Mouse (Mus musculus) CD4-positive, CD25-positive, alpha-beta regulatory T cell, adult 4 months (primary cell): ENCODE measurements around the gene Cdc42se1. TPM values are rescaled to one million over a fixed set of nuclear protein-coding genes. Genes with fewer than 3 reads are reported as not detected.

Experiments used
- ATAC-seq: one replicate; pipeline ENCODE4 v1.8.0; 2017
- polyA plus RNA-seq, 2 experiments: library from polyadenylated mRNA; unstranded; fragments of 100-300 nt; shearing (Covaris generic); gene quantifications; one replicate each; pipeline ENCODE4 v1.2.1; 2017

Gene Cdc42se1
- polyA plus RNA-seq, 2 experiments from 2014 or later = 218 to 256 TPM

- no peak for ATAC-seq
Observed at GRCm38 (mm10) chr3:95224295-95224694, 4.2 kb upstream of the Cdc42se1 start.

- ATAC-seq = no peak
Observed at GRCm38 (mm10) chr3:95227214-95227613, 1.3 kb upstream of the Cdc42se1 start.

GRCm38 (mm10) chr3:95228894-95229780 lies 605 bp downstream of the Cdc42se1 start:
- ATAC-seq = peak; percentile 10

- ATAC-seq = no peak
Observed at GRCm38 (mm10) chr3:95229781-95230494, 1.4 kb downstream of the Cdc42se1 start.

- no peak for ATAC-seq
Observed at GRCm38 (mm10) chr3:95230495-95231297, 2.2 kb downstream of the Cdc42se1 start.

- ATAC-seq = peak; percentile 28
Observed at GRCm38 (mm10) chr3:95231298-95232221, 3.0 kb downstream of the Cdc42se1 start, which contains the start of gene Mllt11. Gene Mllt11, minus strand, starts transcription at chr3:95232171.

- ATAC-seq = no peak
Observed at GRCm38 (mm10) chr3:95232771-95233170, 4.2 kb downstream of the Cdc42se1 start.

GRCm38 (mm10) chr3:95233303-95233980 lies 4.9 kb downstream of the Cdc42se1 start:
- ATAC-seq = no peak

- no peak for ATAC-seq
Observed at GRCm38 (mm10) chr3:95235386-95236301, 7.1 kb downstream of the Cdc42se1 start.

- no peak for ATAC-seq
Observed at GRCm38 (mm10) chr3:95237541-95238099, 9.1 kb downstream of the Cdc42se1 start.

GRCm38 (mm10) chr3:95239022-95239421 lies 10.5 kb downstream of the Cdc42se1 start:
- ATAC-seq = no peak

GRCm38 (mm10) chr3:95239971-95240370 lies 11.4 kb downstream of the Cdc42se1 start:
- no peak for ATAC-seq

- ATAC-seq = no peak
Observed at GRCm38 (mm10) chr3:95240900-95241299, 12.4 kb downstream of the Cdc42se1 start.

- no peak for ATAC-seq
Observed at GRCm38 (mm10) chr3:95241498-95241897, 13.0 kb downstream of the Cdc42se1 start, which contains the start of gene Gm128. Gene Gm128, minus strand, starts transcription at chr3:95241598.

GRCm38 (mm10) chr3:95243086-95243485 lies 14.6 kb downstream of the Cdc42se1 start:
- no peak for ATAC-seq

- no peak for ATAC-seq
Observed at GRCm38 (mm10) chr3:95246465-95247231, 18.1 kb downstream of the Cdc42se1 start.

- ATAC-seq = no peak
Observed at GRCm38 (mm10) chr3:95247660-95248336, 19.3 kb downstream of the Cdc42se1 start.

GRCm38 (mm10) chr3:95250361-95250760 lies 21.8 kb downstream of the Cdc42se1 start:
- ATAC-seq = no peak
